Mouse (Mus musculus) lung, postnatal 14 days (tissue): ENCODE measurements around the gene Ptpn14.

Source experiments
- DNase-seq: peaks from one replicate; pipeline ENCODE4 v3.0.0; 2021

The Ptpn14 gene

DNA sequence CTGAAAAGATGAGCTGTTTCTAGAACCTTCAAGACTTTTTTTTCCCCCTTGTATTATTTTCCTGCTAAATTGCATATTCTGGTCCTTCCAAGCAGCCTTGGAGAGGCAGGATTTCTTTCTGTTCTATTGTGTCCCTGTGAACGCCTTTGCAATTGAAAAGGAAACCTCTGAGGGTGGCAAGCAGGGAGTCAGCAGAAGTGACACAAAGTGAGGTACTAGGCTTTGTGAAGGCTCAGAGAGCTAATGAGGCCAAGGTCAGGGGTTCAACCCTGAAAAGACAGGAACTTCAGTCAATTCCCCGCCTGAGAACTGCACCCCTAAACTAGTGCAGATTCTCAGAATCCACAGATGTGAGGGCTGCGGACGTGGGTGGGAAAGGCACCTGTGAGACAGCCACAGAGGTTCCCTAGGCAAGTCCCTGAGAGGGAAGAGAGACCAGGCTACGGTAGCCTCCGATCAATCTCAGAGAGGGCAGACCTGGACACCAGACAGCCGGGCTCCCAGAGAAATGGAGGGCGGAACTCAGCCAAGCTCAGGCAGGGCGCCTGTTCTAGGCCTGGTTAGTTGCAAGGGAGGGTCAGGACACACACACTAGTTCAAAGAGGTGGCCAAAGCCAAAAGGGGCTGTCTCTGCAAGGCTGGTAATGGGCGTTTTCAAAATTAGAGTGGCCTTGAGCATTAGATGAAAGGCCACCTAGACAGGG is 188.5 kb downstream of the Ptpn14 start:
- DNase-seq = no peak

DNA sequence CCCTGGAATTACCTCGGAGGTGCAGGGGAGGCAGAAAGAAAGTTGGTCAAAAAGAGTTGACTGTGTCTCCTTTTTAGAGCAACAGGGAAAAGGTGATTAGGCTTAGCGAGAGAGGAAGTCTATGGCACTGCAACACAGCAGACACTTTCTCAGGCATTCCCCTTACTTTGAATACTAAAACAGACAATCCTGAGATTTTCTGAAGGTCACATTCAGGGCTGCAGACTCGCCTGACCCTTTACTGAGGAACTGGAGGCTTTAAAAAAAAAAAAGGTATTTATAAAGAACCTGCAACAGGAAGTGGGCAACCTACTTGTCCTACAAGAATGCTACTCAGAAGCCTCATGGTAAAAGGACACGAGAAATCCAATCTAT is 189.0 kb downstream of the Ptpn14 start:
- no peak for DNase-seq

GRCm38 (mm10) chr1:189919756-189920155 is 191.7 kb downstream of the Ptpn14 start:
- no peak for DNase-seq

- no peak for DNase-seq
These were observed 192.9 kb downstream of the Ptpn14 start for GRCm38 (mm10) chr1:189920701-189921567.

DNA sequence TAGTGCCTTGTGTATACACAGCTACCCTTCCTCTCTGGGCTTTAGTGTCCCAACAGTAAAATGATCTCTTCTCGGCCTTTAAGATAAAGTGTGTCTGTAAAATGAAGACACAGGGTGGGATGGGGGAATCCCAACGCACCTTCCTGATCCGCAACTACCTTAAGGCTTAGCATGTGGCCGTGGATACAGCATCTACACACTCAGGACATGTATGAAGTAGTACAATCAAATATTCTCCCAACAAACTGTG is 193.4 kb downstream of the Ptpn14 start:
- DNase-seq = no peak

- peak; percentile 68 for DNase-seq
These were observed 193.9 kb downstream of the Ptpn14 start, which contains the start of gene Smyd2 for GRCm38 (mm10) chr1:189921818-189922592. TSS of gene Smyd2 (minus strand) at chr1:189922363.

GRCm38 (mm10) chr1:189922721-189923120 is 194.7 kb downstream of the Ptpn14 start:
- no peak for DNase-seq

GRCm38 (mm10) chr1:189923157-189923556 is 195.1 kb downstream of the Ptpn14 start:
- DNase-seq = no peak

- no peak for DNase-seq
These were observed 196.0 kb downstream of the Ptpn14 start for GRCm38 (mm10) chr1:189923871-189924568.

DNA sequence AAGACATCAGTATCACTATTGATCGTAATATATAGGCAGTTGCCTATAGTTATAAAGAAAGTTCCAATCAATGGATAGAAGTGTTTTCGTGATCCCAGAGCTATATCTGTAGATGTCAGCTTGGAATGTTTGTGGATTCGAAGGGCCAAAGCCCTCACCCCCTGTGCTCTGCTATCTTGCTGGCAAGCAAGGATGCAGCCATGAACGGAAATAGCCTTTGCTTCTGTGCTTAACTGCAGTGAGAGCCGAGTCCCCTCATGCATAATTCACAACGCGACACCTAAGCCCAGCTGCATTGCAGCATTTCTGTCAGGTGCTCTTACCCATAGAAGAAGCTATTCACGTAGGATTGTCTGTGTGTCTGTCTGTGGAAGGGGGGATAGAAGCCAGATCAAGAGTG is 198.2 kb downstream of the Ptpn14 start:
- no peak for DNase-seq
